13 mouse cellular contexts compared by ENCODE assay signal in the genomic region with DNA sequence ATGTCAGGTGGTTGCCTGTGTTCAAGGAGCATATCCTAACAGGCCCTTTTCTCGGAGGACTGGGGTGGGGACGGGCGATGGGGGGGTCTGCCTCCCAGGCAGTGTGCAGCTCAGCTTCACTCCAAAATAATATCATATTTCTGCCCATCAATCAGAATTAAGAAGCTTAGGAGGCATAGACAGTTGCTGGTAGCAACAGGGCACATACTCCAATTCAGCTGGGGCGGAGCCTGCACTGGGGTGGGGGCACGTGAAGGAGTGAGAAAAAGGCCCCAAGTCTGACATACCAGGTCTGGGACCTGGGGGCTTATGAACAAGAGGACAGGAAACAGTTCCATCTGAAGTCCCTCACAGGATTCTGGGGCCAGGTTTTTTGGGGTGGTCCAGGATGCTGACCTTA.
DNase-seq lines count a peak whose midpoint lies in the region; ATAC-seq and TF ChIP-seq lines count a peak whose summit lies in the region.
"Had no signal": no experiment of that assay in that cellular context is flagged by ENCODE, and none has a peak within 500 bp of the region (broad histone marks: within the 10 kb centered on the region; RNA-seq: fewer than 3 reads in every experiment).

No protein-coding gene starts in this region.

- no peaks in the 10 kb centered on the region for H3K36me3 ChIP-seq in forebrain, embryonic 13.5 days (ENCODE audit: poor library complexity, severe bottlenecking)
- H3K36me3 ChIP-seq in hindbrain, embryonic 15.5 days = no peaks in the 10 kb centered on the region
- H3K36me3 ChIP-seq in midbrain, embryonic 16.5 days (ENCODE audit: control insufficient read depth, insufficient read depth, low read length) = no peaks in the 10 kb centered on the region

- peak overlapping the region; percentile 61 for H3K4me3 ChIP-seq in lung, adult 2 months (replicated peaks; ENCODE audit: extremely low read depth, low read depth, low read length)
- H3K4me3 ChIP-seq in forebrain, embryonic 13.5 days = peak overlapping the region; percentile 59
- peak overlapping the region; percentile 59 for H3K4me3 ChIP-seq in hindbrain, embryonic 15.5 days
- H3K4me3 ChIP-seq in midbrain, embryonic 16.5 days (ENCODE audit: low read depth, low read length) = peak overlapping the region; percentile 54

- H3K27ac ChIP-seq in forebrain, embryonic 13.5 days = no peak overlapping the region
- no peak overlapping the region for H3K27ac ChIP-seq in hindbrain, embryonic 15.5 days (replicated peaks)
- no peak overlapping the region for H3K27ac ChIP-seq in midbrain, embryonic 16.5 days (ENCODE audit: low read length)
- H3K27ac ChIP-seq: liver, embryonic 14.5 days had no signal

- intact Hi-C loops in gastrocnemius, postnatal 14 days (cut with DNase I; ENCODE audit: low total_unique reads) = no loop called here

- no peak for TF ChIP-seq POLR2A in lung, adult 2 months (IDR thresholded peaks at IDR 0.05; ENCODE audit: borderline replicate concordance, extremely low read depth, low read depth, low read length)

- H3K9me3 ChIP-seq in forebrain, embryonic 13.5 days (replicated peaks) = no peaks in the 10 kb centered on the region
- no peaks in the 10 kb centered on the region for H3K9me3 ChIP-seq in hindbrain, embryonic 15.5 days
- H3K9me3 ChIP-seq in midbrain, embryonic 16.5 days (replicated peaks; ENCODE audit: control insufficient read depth, low read length, poor library complexity, severe bottlenecking) = no peaks in the 10 kb centered on the region

- peak overlapping the region; percentile 21; the same call in 1 of the 2 replicates for H3K9ac ChIP-seq in forebrain, embryonic 13.5 days
- H3K9ac ChIP-seq in hindbrain, embryonic 15.5 days = peak overlapping the region; percentile 16; the same call in 1 of the 2 replicates
- peak overlapping the region; percentile 34; the same call in 1 of the 2 replicates for H3K9ac ChIP-seq in midbrain, embryonic 16.5 days (ENCODE audit: low read depth, low read length)
- H3K9ac ChIP-seq: liver, embryonic 14.5 days had no signal

- no peak for TF ChIP-seq CTCF in lung, adult 2 months (IDR thresholded peaks at IDR 0.05; ENCODE audit: insufficient read depth, low read length)

- 0 out of 2 replicates have a peak, but pooled peaks have one; percentile 9 for ATAC-seq in forebrain, embryonic 13.5 days
- peak; percentile 23; the same call in 1 of the 2 replicates for ATAC-seq in hindbrain, embryonic 15.5 days (ENCODE audit: low FRiP score, low read depth)
- ATAC-seq in midbrain, embryonic 16.5 days = peak; percentile 49; the same call in 1 of the 2 replicates
- ATAC-seq: intestine, postnatal 0 days had no signal

- peak overlapping the region; percentile 86 for H3K4me2 ChIP-seq in forebrain, embryonic 13.5 days
- peak overlapping the region; percentile 91 for H3K4me2 ChIP-seq in hindbrain, embryonic 15.5 days
- peak overlapping the region; percentile 82 for H3K4me2 ChIP-seq in midbrain, embryonic 16.5 days (ENCODE audit: low read length)

- H3K27me3 ChIP-seq in forebrain, embryonic 13.5 days = no peaks in the 10 kb centered on the region
- H3K27me3 ChIP-seq in hindbrain, embryonic 15.5 days = no peaks in the 10 kb centered on the region
- no peaks in the 10 kb centered on the region; the same call in 1 of the 2 replicates for H3K27me3 ChIP-seq in midbrain, embryonic 16.5 days (ENCODE audit: control insufficient read depth, insufficient read depth, low read depth, low read length)

- peaks cover 12% of the 10 kb centered on the region for H3K4me1 ChIP-seq in lung, adult 2 months (ENCODE audit: control insufficient read depth, insufficient read depth, low read length)
- H3K4me1 ChIP-seq in forebrain, embryonic 13.5 days = peaks cover 31% of the 10 kb centered on the region
- peaks cover 40% of the 10 kb centered on the region for H3K4me1 ChIP-seq in hindbrain, embryonic 15.5 days (replicated peaks)
- peaks cover 27% of the 10 kb centered on the region for H3K4me1 ChIP-seq in midbrain, embryonic 16.5 days (ENCODE audit: control insufficient read depth, insufficient read depth, low read length)

- WGBS in lung, adult 2 months = 51% methylated on average over 5 of the region's 5 CpGs
- 72% methylated on average over 5 of the region's 5 CpGs for WGBS in forebrain, embryonic 13.5 days
- 75% methylated on average over 5 of the region's 5 CpGs for WGBS in hindbrain, embryonic 15.5 days
- 45% methylated on average over 5 of the region's 5 CpGs for WGBS in midbrain, embryonic 16.5 days

- DNase-seq in lung, adult 2 months = no peak
- no peak for DNase-seq in lung, postnatal 25 days (ENCODE audit: low spot score)
- no peak for DNase-seq in gastrocnemius, postnatal 14 days
- DNase-seq in right cerebral cortex, postnatal 14 days = no peak
- no peak for DNase-seq in urinary bladder, adult 2 months (ENCODE audit: low spot score)
- DNase-seq: adrenal gland, postnatal 25 days; kidney, postnatal 36 days; thymus, postnatal 25 days had no signal
